Mouse (Mus musculus): Measurements from ENCODE around the gene Slc6a20a. TPM values are rescaled to one million over a fixed set of nuclear protein-coding genes. Genes with fewer than 3 reads are reported as not detected.

The Slc6a20a gene
- polyA plus RNA-seq, 1 experiment from 2014 or later: not detected

DNA sequence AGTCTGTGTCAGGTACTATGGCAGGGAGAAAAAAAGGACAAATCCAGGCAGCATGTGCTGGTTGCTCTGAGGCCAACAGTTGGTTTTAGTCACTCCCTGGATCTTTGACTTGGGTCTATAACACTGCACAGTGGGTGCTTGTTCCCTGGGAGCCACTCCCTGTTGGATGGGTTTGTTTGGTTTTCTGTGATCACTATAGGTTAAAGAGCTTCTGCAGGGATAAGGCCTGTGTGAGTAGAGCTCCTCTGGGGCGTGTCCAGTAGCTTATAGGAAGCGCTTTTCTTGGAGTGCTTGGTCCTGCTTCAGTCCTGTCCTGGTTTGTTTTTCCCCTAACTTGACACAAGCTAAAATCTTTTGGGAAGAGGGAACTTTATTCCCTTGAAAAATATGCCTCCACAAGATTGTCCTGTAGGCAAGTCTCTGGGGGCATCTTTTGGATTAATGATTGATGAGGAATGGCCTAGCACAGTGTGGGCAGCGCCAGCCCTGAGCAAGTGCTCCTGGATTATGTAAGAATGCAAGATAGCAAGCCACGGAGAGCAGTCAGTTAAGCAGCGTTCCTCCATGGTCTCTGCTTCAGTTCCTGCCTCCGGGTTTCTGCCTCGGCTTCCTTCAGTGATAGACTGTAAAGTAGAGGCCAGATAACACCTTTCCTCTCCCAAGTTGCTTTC, 89.3 kb downstream of the Slc6a20a start:
- Histone ChIP-seq H3K27me3 (no peaks in the 10 kb centered on the region), H3K9ac (no peak overlapping the region), H3K4me2 (no peak overlapping the region), H3K4me1 (replicated peaks) (no peaks in the 10 kb centered on the region), H3K36me3 (peaks cover 33% of the 10 kb centered on the region), H3K27ac (no peak overlapping the region), H3K4me3 (no peak overlapping the region), H3K9me3 (replicated peaks) (no peaks in the 10 kb centered on the region)
- no peak for ATAC-seq (replicated peaks; ENCODE audit: insufficient number of reproducible peaks, insufficient read depth, low FRiP score, low read depth)
- WGBS: 54% methylated on average over 7 of the region's 7 CpGs

Other genes with a start within 250 kb of the Slc6a20a start
- 50.3 and 56.1 TPM in 2 replicates for gene Limd1, start 200.2 kb downstream of the Slc6a20a start, polyA plus RNA-seq (2015; fragmentation: Nextera tagmentation; extraction: Ambion mirVana)
- 43.9 and 45.3 TPM in 2 replicates for gene Sacm1l, start 149.1 kb downstream of the Slc6a20a start, polyA plus RNA-seq (2015; fragmentation: Nextera tagmentation; extraction: Ambion mirVana)
- 0.13 TPM in 2 replicates for gene Slc6a20b, start 46.3 kb downstream of the Slc6a20a start, polyA plus RNA-seq (2015; fragmentation: Nextera tagmentation; extraction: Ambion mirVana)
- gene Ccr9, start 446 bp downstream of the Slc6a20a start, polyA plus RNA-seq (2015; fragmentation: Nextera tagmentation; extraction: Ambion mirVana): 0.29 and 1.1 TPM in 2 replicates
- gene Lztfl1, start 38.8 kb upstream of the Slc6a20a start, polyA plus RNA-seq (2015; fragmentation: Nextera tagmentation; extraction: Ambion mirVana): 26.7 and 35.4 TPM in 2 replicates
- gene Cxcr6, start 127.6 kb upstream of the Slc6a20a start, polyA plus RNA-seq (2015; fragmentation: Nextera tagmentation; extraction: Ambion mirVana): 0.42 and 1.3 TPM in 2 replicates
- 30.9 and 33.4 TPM in 2 replicates for gene Fyco1, start 173.0 kb upstream of the Slc6a20a start, polyA plus RNA-seq (2015; fragmentation: Nextera tagmentation; extraction: Ambion mirVana)
- not detected in 2 replicates for gene Xcr1, start 183.1 kb upstream of the Slc6a20a start, polyA plus RNA-seq (2015; fragmentation: Nextera tagmentation; extraction: Ambion mirVana)